Mouse (Mus musculus) heart, adult 11 months (tissue): ENCODE results near the gene Tnp2.

Experiments used
- DNase-seq: peaks from one replicate; pipeline ENCODE4 v3.0.0; 2022

The Tnp2 gene

DNA sequence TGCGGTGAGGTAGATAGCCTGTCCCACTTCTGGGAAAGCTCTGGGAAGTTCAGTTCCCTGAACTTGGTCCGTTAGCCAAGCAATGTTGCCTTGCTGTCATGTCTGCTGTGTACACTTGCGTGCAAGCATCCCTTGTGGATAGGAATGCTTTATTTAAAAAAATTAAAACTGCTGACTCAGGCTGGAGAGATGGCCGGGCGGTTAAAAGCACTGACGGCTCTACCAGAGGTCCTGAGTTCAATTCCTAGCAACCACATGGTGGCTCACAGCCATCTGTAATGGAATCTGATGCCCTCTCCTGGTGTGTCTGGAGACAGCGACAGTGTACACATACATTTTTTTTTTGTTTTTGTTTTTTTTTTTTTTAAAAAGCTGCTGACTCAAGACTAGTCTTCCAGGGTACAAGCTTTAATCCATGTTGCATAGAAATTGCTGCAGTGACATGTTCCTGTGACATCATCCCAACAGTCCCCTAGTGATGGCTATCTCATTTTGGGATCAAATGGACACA lies 857 bp downstream of the Tnp2 start:
- peak; percentile 91 for DNase-seq

DNA sequence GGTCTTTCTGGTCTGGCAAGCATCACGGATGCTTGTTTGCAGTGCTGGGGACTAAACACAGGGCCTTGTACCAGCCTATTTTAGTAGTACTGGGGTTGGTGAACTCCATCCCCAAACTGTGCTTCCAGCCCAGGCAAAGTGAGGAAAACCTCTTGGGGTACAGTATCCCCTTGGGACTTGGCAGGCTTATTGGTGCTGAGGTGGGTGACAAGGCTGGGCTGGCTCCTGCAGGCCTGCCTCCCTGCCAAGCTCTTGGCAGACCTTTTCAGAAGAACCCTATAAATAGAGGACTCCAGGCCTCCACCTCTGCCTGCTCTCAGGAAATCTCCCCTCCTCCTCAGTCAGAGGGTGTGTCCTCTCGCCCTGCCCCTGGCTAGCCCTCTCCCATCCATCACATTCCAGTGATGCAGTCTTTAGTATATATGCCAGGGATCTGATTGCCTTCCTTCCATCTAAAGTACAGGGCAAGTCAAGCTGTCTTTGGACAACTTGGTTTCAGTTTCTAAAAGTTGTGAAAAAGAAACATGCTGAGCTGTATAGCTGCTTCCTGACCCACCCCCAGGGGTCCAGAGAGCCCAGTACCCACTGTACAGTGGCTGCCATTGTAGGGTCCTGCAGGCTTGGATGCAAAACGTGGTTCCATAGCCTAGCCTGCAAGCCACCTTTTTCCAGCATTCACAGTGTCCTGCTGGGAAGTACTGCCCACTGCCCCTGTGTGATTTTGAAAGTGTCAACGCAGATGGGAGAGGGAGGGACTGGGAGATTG lies 1.5 kb downstream of the Tnp2 start:
- DNase-seq: peak; percentile 95

DNA sequence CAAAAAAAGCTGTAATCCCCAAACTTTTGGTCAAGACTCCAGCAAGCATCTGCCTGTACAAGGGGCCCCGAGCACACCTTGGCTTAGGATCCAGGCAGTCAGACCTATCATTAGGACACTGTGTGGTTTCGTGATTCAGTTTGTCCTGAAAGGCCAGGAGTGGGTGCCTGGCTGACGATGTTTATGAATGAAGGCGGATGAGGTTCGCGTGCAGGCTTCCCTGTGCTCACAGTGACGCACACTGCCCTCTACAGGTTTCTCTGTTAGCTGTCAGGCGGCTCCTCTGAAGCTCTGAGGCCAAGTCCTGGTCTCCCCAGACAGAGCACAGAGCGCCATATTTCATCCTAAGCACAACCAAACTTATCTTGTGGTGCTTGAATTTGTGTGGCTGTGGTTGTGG lies 2.2 kb downstream of the Tnp2 start:
- DNase-seq: peak; percentile 98

DNA sequence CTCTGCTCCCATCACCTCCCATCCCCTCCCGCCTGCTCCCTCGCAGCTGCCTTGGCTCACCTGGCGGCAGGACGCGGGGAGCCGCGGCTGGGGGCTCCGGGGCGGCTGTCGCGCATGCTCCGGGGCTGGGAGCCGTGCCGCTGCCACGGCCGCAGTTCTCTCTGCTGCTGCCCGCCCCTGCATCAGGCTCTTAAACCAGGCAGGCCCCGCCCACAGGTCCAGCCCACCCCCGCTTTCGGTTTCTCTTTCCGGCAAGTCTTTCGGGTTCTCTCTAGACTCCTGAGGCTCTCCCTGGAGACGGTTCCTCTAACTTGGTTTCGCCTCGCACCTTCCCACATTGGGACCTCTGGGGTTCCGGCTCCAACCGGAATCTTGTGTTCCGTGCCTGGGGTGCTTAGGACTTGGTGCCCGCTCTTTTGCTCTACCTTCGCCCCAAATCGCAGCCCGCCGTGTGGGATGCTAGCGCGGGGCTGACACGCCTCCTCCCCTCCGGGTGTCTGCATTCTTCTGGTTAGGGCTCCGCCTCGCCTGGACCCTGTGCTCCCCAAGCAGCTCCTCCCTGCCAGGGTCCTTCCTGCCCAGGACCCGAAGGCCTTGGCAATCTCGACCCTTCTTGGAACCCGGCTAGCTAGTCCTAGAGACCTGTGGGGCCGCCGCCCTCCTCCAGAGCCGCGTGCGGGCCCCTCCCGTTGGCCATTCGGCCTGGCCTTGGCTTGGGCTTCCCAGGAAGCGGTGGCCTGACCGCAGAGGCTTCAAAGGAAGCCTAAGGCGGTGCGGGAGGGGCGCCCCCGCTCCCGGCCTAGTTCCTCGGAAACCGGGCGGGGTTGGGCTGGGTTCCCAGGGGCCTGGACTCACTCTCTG lies 2.9 kb downstream of the Tnp2 start, which contains the start of gene Socs1:
Gene Socs1 (minus strand): TSS at position 166 of the 861 bp plus-strand sequence.
- peak; percentile 100 for DNase-seq

DNA sequence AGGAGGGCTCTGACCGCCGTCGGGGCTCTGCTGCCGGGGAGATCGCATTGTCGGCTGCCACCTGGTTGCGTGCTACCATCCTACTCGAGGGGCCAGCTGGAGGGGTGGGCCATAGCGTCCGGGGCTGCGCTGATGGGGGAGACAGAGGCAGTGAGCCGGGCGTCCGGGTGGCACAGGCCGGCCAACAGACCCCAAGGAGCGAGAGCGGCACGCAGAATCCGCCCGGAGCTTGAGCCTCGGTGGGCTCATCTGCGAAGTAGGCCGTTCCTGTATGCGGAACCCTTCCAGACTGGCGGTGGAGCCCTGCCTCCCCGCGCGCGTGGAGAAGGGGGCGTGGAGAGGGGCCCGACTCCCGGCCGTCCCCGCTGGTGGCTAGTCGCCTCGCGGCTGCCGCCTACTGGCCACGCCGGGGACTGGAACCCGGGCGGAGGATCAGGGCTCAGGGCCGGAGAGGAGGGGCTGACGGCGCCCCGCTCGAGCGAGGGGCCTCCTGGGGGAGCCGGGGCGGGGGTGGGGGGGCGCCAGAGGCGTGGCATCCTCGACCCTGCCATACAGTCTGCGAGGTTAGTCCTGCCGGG lies 3.6 kb downstream of the Tnp2 start:
- peak; percentile 99 for DNase-seq

DNA sequence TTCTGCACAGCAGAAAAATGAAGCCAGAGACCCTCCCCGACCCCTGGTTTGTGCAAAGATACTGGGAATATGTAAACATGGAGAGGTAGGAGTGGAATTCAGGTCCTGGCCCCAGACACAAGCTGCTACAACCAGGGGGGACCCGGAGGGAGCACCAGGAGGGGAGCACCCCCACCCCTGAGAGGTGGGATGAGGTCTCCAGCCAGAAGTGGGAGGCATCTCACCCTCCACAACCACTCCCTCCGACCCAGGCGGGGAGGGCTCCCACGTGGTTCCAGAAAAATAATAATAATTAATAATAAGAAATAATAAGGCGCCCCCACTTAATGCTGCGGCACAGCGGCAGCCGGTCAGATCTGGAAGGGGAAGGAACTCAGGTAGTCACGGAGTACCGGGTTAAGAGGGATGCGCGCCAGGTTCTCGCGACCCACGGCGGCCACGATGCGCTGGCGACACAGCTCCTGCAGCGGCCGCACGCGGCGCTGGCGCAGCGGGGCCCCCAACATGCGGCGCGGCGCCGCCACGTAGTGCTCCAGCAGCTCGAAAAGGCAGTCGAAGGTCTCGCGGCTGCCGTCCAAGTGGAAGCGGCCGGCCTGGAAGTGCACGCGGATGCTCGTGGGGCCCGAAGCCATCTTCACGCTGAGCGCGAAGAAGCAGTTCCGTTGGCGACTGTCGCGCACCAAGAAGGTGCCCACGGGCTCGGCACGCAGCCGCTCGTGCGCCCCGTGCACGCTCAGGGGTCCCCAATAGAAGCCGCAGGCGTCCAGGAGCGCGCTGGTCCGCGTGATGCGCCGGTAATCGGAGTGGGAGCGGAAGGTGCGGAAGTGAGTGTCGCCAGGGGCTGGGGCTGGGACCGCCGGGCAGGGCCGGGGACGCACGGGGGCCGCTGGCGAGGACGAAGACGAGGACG lies 4.3 kb downstream of the Tnp2 start:
- DNase-seq: peak; percentile 94

DNA sequence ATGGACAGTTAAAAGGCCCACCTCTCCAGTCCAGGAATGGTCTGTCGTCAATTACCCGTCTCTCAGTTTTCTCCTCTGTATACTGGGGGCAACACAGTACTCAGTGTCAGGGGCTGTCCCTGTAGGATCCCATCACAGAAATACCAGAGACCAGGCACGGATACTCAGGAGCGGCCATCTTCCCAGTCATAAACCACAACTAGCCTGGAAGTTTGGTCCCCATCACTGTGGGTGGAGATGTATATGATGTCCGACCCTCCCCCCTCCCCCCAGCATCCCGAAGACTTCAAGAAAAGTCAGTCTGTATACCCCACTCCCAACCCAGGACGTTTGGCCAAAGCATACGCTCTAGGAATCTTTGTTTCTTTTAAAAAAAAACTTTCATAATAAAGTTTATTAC lies 5.0 kb downstream of the Tnp2 start:
- DNase-seq: no peak

DNA sequence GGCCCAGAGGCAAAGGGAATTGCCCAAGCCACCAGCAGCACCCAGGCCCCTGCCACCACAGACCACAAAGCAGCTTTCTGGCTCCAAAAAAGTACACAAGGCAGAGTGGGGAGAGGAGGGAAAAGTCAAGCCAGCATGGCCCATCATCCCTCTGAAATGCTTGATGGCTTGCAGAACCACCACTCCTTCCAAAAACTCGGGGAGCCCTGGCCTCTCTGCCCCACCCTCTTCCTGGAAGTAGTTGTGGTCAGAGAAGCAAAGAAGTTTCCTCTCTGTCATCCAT lies 5.4 kb downstream of the Tnp2 start:
- DNase-seq: peak; percentile 93

DNA sequence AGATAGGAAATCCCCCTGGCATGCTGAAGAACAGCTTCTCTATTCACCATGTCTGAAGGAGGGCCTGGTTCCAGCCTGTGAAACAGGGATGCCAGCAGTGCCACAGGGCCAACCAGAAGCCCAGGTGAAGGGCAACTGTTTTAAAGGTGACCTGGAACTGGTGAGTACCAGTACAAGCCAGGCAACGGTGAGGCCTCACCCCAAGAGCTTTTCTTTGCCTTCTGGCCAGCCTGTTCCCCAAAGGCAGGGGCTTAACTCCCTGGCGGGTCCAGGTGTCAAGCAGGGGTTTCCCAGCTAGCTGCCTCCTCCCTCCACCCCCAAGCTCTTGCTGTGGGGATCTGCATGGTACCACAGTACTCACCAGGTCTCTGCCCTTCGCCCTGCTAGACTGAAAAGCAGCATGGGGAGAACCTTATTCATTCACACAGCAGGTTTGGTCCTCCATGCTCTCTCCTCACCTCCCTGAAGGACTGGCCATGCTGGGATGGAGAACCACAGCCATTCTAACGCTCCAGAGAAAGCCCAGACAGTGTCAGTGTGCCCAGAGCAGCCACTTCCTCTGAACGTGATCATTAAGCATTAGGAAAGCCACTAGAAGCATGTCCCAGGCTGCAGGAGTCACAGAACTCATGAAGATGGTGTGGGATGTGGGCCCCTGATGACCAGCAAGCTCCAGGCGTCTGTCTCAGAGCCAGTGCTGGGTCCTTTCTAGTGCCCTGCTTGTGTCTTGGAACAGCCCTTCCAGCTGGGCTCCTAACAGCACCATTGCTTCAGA lies 5.9 kb downstream of the Tnp2 start:
- DNase-seq: peak; percentile 92

DNA sequence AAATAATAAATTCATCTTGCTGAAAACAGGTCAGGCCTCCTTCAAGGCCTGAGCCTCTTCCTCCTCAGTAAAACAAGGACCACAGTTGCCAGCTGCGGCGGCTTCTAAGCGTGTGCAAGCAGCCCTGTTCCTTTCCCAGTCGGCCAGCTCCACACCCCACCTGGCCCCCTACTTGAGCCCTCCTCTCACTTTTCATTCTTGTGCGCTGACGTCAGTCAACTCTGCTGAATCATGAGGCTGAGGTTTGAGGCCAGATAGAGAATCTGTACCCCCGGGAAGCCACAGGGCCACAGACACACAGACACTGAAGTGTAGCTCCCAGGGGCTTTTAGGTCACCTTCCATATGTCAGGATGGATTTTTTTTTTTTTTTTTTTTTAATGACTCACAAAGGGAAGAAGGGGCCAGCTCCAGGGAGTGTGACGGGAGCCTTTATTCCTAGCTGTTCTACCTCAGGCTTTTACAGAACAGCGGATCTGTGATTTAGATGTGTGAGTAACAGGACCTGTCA lies 6.5 kb downstream of the Tnp2 start:
- no peak for DNase-seq

DNA sequence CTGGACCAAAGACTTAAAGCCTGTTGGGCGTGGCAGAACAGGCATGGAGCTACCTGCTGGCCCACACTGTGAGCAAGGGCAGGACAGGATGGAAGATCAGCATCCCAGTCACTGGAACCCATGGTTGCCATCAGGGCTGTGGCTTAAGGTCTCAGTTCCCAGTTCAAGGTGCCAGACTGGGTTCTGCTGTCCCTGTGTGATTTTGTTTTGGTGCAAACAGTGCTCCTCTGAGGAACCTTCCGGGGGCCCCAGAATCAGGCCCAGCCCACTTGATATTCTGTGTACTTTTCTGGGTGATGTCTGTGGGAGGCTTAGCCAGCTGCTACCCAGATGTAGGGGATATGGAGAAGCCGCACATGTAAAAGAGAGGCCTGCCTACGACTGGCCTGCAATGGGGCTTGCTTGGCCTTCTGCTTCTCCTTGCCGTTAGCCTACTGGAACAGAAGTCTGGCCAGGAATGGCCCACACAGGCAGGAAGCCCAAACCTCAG lies 7.8 kb downstream of the Tnp2 start:
- DNase-seq: peak; percentile 86

DNA sequence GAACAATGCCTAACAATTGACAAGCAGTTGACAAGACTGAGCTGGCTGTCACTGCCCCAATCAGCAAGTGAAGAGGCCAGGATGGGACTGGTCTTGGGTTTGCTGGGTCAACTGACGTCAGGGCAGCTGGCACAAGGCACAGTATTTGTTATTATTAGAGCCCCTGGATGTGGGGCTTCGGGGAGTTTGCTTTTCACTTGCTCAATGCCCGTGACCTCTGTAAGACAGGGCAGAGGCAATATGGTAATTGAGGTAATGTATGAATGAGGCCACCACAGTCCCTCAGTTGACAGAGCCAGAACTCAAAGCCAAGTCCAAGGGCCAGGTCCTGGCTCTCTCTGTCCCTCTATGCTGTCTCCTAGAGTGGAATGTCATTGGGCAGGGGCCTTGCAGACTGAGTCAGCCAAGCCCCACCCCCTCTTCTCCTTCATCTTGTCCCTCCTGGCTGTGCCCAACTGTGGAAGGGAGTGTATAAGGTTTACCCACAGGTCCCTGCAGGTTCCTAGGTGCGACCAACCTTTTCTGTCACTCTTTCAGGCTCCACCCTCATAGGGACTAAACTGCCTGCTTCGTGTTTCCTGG lies 10.8 kb downstream of the Tnp2 start:
- no peak for DNase-seq

DNA sequence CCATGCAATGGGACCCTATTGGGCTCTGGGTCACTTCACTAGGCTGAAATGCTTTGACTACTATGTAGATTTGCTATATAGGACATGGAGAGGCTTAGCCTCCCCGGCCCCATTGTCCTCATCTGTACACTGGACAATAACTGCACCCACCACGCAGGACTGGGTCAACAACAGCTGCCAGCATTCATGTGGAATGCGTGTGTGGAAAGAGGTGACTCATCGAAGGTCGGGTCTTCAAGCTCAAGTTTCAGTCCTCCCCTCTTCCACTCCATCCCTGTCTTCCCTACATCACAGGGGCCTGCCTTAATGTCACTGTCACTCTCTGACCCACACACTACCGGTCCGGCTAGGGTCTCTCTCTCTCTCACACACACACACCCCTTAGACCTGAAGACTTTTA lies 12.1 kb downstream of the Tnp2 start:
- no peak for DNase-seq

DNA sequence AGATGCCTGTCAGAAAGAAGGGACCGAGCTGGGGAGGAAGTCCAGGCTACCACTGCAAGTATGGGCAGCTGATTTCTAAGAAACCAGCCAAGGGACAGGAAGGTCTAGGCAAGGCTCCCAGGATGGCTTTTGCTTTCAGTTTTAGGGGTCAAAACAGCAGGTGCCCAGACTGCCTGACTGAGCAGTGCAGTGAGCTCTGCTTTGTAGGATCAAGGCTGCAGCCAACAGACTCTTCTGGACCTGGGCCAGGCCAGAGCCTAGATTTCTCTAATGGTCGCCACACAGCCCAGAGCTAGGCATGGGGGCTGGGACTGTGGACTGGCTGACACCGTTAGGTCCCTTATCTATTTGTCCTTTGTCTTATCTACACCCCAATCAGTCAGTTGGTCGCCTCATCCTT lies 13.7 kb downstream of the Tnp2 start:
- DNase-seq: no peak

DNA sequence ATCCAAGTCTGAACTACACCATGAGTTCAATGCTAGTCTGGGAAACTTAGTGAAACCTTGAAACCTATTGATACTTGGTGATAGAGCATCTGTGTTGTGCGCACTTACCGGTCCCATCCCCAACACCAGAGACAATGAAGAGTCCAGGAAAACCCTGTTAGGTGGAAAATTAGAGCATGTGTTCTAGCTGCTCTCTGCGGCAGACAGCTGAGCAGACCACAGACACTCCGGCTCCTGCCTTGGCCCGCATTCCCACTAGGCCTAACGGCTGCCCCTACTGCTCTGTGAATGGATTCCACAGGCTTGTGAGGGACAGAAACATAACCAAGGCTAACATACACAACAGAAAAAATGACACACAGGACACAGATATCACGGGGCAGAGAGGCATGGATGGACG lies 14.9 kb downstream of the Tnp2 start:
- DNase-seq: no peak

DNA sequence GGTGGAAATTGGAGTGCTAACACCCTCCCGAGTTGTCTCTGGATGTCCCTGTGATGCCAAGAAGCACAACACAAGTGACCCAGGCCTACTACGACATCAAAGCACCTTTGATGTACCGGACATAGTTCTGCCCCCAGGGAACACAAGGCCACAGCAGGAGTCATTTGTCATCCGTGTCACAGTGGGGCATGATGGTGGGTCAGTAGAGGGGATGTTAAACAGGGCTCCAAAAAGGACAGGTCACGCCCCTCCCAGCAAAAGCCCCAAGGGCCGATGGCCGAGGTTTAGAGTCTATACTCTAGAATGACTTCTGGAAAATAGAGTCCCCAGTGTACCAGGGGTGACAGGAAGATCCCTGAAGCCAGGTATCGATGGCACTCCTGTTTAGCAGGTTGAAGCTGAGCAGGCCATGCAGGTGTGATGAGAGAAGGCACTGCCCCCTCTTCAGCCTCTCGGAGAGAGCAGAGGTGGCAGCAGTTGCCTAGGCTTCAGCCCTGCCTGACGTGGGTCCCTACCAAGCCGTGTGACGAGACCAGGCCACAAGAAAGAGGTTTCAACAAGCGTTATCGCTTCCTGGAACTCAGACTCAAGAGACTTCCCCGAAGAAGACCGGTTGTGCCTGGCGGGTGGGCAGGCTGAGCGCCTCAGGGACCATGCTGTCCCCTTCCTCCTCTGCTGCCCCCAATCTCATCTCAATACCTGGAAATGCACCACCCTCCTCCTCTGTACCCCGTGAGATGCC lies 16.5 kb downstream of the Tnp2 start:
- DNase-seq: no peak

DNA sequence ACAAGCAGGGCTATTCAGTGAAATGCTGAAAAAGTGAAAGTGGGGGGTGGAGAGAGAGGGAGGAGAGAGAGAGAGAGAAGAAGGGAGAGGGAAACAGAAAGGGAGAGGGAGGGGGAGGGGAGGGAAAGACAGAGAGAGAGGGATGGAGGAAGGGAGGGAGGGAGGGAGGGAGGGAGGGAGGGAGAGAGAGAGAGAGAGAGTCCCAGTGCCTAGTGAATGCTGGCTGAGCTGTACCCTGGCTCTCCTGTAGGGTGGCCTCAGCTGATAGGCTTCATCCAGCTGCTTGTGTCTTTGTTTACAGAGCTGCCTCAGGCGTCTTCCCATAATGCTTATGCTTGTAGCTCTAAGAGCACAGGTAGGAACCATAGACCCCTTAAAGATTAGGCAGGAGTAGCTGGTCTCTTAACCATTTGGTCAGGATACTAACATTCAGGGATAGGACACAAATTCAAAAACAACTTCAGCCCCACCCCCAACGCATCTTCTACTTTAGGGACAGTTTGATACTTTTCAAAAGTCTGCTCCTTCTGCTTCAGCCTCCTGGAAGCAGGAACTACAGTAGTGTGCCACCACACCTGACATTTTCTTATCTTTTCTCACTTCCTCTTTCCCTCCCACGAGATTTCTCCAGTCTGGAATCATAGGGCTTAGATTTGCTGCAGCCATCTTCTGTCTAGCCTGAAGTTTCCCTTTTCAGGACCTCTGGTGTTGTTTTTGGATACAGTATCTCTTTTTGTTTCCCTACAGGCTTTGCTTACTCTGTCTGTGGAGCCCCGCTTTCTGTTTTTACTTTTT lies 17.7 kb downstream of the Tnp2 start:
- no peak for DNase-seq

DNA sequence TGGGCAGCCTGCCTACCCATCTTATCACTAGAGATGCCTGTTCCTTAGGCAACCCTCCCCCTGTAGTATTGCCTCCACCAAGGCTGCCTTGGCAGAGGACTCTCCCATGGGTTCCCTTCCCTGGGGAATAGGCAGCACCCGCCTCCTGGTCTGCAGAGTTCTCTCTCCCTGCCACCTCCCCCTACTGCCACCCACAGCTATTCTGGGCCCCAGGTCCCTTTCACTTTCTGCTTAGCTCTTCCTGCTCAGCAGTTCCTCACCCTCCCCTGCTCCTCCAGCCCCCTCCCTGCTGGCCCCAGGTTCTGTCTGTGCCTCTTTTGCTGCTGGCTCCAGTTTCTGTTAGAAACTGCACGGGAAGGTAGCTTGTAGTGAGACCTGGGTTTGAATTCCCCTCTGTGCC lies 18.8 kb downstream of the Tnp2 start:
- DNase-seq: no peak

DNA sequence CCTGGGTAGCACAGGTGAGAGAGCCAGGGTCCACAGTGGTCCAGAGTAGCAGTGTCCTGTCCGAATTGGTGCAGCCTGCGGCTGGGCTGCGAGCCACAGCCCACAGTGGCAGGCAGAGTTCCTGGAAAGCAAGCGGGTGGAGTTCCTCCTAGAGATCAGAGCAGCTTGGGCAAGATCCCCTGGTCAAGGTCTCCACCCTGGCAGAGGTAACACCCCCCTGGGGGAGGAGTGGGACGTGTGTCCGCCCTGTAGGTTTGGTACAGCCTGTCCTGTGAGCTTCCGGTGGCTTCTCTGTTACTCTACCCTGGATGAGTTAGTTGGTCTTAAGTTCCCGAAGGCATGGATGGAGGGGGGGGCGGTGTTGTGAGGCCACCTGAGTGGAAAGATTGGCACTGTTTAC lies 19.6 kb downstream of the Tnp2 start:
- DNase-seq: no peak

DNA sequence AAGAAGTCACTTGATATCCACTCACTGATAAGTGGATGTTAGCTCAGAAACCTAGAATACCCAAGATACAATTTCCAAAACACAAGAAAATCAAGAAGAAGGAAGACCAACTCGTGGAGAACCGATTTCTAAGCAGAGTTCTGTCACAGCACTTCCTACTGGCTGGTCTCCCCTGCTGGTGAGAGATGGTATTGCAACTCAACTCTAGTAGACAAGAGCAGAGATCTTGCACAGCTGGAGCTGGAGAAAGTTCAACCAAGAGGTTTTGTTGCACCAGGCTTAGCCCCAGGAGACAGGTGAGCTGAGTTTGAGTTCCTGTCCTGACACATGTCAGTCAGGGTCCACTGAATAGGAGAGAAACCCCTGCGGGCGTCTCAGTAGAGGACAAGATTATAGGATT lies 21.3 kb downstream of the Tnp2 start:
- DNase-seq: no peak
